Mouse (Mus musculus): ENCODE measurements at regions not wholly inside any gene's neighbourhood (a gene's known extent, or its start where the extent isn't known, plus 50 kb on each side); places are given as distances from the start of the nearest gene placed in this dataset.

DNA sequence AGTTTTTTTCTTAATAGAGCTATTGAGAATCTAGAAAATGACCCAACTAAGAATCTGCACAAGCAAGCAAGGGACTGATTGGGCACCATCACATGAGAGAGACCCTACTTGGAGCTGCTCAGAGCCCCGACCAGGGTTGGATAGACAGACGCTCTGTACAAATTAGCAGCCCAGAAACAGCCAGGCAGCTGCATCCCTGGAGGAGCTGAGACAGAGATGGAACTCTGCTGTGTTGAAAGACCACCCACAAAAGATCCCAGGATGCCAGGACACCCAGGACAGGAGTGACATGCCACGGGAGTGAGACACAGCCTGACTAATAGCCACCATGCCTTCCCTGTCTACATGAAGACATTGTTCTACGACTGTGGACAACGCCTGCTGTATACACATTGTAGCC lies 147.9 kb downstream of the Gm826 start:
- Histone ChIP-seq H3K4me1 (ENCODE audit: control insufficient read depth in 1 of 2, insufficient read depth in 2 of 2, low read length in 2 of 2) (no peaks in the 10 kb centered on the region), H3K9me3 (replicated peaks; ENCODE audit: insufficient read depth, low read length) (no peaks in the 10 kb centered on the region), H3K4me3 (ENCODE audit: control insufficient read depth in 1 of 2, insufficient read depth in 1 of 2, low read depth in 2 of 2, low read length in 2 of 2) (no peak overlapping the region), H3K27me3 (ENCODE audit: control insufficient read depth in 1 of 2, insufficient read depth in 2 of 2, low read length in 2 of 2) (no peaks in the 10 kb centered on the region), H3K27ac (ENCODE audit: control insufficient read depth, low read depth, low read length) (no peak overlapping the region), H3K36me3 (ENCODE audit: control insufficient read depth in 1 of 2, insufficient read depth in 2 of 2, low read length in 2 of 2) (no peaks in the 10 kb centered on the region), H3K9ac (ENCODE audit: control insufficient read depth, low read depth, low read length, poor library complexity, severe bottlenecking) (no peak overlapping the region), H3K79me2 (ENCODE audit: control insufficient read depth, insufficient read depth, low read length, poor library complexity) (no peaks in the 10 kb centered on the region)
- no peak for DNase-seq (ENCODE audit: low read depth, low spot score)
- no peak for TF ChIP-seq ZMIZ1 (IDR thresholded peaks at IDR 0.05; ENCODE audit: low read depth, low read length)
- TF ChIP-seq CHD2 (IDR thresholded peaks at IDR 0.05; ENCODE audit: low read length), result no peak
- no peak for TF ChIP-seq JUND (IDR thresholded peaks at IDR 0.05; ENCODE audit: low read depth, low read length)
- TF ChIP-seq POLR2AphosphoS5 (IDR thresholded peaks at IDR 0.05; ENCODE audit: borderline replicate concordance, low read depth, low read length), result no peak
- no peak for TF ChIP-seq NRF1 (IDR thresholded peaks at IDR 0.05; ENCODE audit: insufficient read depth, low read depth, low read length, poor library complexity, severe bottlenecking)
- TF ChIP-seq GATA1 (IDR thresholded peaks at IDR 0.05; ENCODE audit: low read depth, low read length), result no peak
- no peak for TF ChIP-seq ELF1 (IDR thresholded peaks at IDR 0.05; ENCODE audit: low read depth, low read length)

DNA sequence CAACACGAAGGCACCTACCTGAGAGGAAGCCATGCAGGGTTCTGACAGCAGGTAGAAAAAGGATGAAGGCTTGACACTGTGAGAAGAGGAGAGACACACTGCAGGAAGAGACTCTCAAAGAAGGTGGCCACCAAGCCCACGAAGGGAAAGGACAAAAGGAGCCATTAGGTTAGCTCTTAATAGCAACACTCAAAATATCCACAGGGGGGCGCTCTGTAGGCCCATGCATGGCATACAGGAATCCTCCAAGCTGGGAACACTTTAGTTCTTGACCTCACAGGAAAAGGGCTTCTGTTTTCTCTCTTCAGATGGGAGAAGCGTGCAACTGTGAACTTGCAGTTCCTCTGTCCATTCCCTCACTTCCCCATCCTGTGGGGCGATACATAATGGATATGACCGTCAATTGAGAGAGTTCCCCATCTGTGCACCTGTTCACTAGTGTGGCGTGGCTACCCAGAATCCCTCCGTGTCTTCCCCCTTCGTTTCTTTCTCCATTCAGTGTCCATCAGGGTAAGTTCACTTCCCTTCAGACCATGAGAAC lies 162.9 kb downstream of the Gm826 start:
- H3K4me1 ChIP-seq (ENCODE audit: control insufficient read depth in 1 of 2, insufficient read depth in 2 of 2, low read length in 2 of 2), result no peaks in the 10 kb centered on the region
- no peaks in the 10 kb centered on the region for H3K36me3 ChIP-seq (ENCODE audit: control insufficient read depth in 1 of 2, insufficient read depth in 2 of 2, low read length in 2 of 2)
- H3K27me3 ChIP-seq (ENCODE audit: control insufficient read depth in 1 of 2, insufficient read depth in 2 of 2, low read length in 2 of 2), result no peaks in the 10 kb centered on the region
- no peak overlapping the region for H3K4me3 ChIP-seq (ENCODE audit: control insufficient read depth in 1 of 2, insufficient read depth in 1 of 2, low read depth in 2 of 2, low read length in 2 of 2)
- H3K9me3 ChIP-seq (replicated peaks; ENCODE audit: insufficient read depth, low read length), result no peaks in the 10 kb centered on the region
- no peak for DNase-seq (ENCODE audit: low read depth, low spot score)
- TF ChIP-seq ZC3H11A (IDR thresholded peaks at IDR 0.05; ENCODE audit: low read depth, low read length) (no peak), NRF1 (IDR thresholded peaks at IDR 0.05; ENCODE audit: insufficient read depth, low read depth, low read length, poor library complexity, severe bottlenecking) (no peak), UBTF (IDR thresholded peaks at IDR 0.05; ENCODE audit: borderline replicate concordance, insufficient read depth, low read depth, low read length) (no peak), E2F4 (IDR thresholded peaks at IDR 0.05; ENCODE audit: borderline replicate concordance, low read depth, low read length) (no peak), SMC3 (IDR thresholded peaks at IDR 0.05; ENCODE audit: low read depth, low read length) (no peak), NELFE (IDR thresholded peaks at IDR 0.05; ENCODE audit: low read depth, low read length) (no peak), CHD2 (IDR thresholded peaks at IDR 0.05; ENCODE audit: low read length) (no peak), CTCF (IDR thresholded peaks at IDR 0.05 in 2 of 3, conservative IDR thresholded peaks at IDR 0.05 in 1 of 3; ENCODE audit: control insufficient read depth in 1 of 3, insufficient read depth in 1 of 3, low read depth in 2 of 3, low read length in 3 of 3, poor library complexity in 1 of 3, severe bottlenecking in 1 of 3) (no peak), ZKSCAN1 (IDR thresholded peaks at IDR 0.05; ENCODE audit: low read depth, low read length) (no peak), TBP (IDR thresholded peaks at IDR 0.05; ENCODE audit: low read depth, low read length) (no peak), POLR2AphosphoS5 (IDR thresholded peaks at IDR 0.05; ENCODE audit: borderline replicate concordance, low read depth, low read length) (no peak), POLR2A (IDR thresholded peaks at IDR 0.05; ENCODE audit: control insufficient read depth in 1 of 2, insufficient read depth in 1 of 2, low read depth in 1 of 2, low read length in 2 of 2, poor library complexity in 1 of 2) (no peak), MXI1 (IDR thresholded peaks at IDR 0.05; ENCODE audit: low read depth, low read length) (no peak), ZMIZ1 (IDR thresholded peaks at IDR 0.05; ENCODE audit: low read depth, low read length) (no peak), TAL1 (IDR thresholded peaks at IDR 0.05; ENCODE audit: low read length) (no peak), GABPA (IDR thresholded peaks at IDR 0.05; ENCODE audit: low read depth, low read length) (no peak), USF2 (IDR thresholded peaks at IDR 0.05; ENCODE audit: borderline replicate concordance in 1 of 2, insufficient read depth in 1 of 2, low read depth in 1 of 2, low read length in 2 of 2) (no peak), MAFK (IDR thresholded peaks at IDR 0.05; ENCODE audit: borderline replicate concordance, low read depth, low read length) (no peak), POLR2AphosphoS2 (IDR thresholded peaks at IDR 0.05; ENCODE audit: low read length) (no peak), SIN3A (IDR thresholded peaks at IDR 0.05; ENCODE audit: low read length) (no peak)
- H3K27ac ChIP-seq (ENCODE audit: control insufficient read depth, low read depth, low read length), result no peak overlapping the region
- no peaks in the 10 kb centered on the region for H3K79me2 ChIP-seq (ENCODE audit: control insufficient read depth, insufficient read depth, low read length, poor library complexity)
- H3K9ac ChIP-seq (ENCODE audit: control insufficient read depth, low read depth, low read length, poor library complexity, severe bottlenecking), result no peak overlapping the region

Measured in MEL (cell line).